Mouse (Mus musculus) cerebellum, adult 11 months (tissue): ENCODE data around the gene Dnajb3.
"Not testable (repeated sequence)": the region's sequence is repeated elsewhere in the genome, so short reads cannot be mapped to it uniquely, and the experiment has no call there.

Source experiments
- DNase-seq: peaks from one replicate; pipeline ENCODE4 v3.0.0; 2022

The Dnajb3 gene

GRCm38 (mm10) chr1:88230981-88231802 is 25.6 kb upstream of the Dnajb3 start:
- DNase-seq = no peak

- DNase-seq = no peak
Measured at GRCm38 (mm10) chr1:88230421-88230820, 24.8 kb upstream of the Dnajb3 start.

GRCm38 (mm10) chr1:88229986-88230385 is 24.4 kb upstream of the Dnajb3 start:
- DNase-seq = no peak

GRCm38 (mm10) chr1:88229566-88229965 is 24.0 kb upstream of the Dnajb3 start:
- no peak for DNase-seq

- DNase-seq = no peak
Measured at GRCm38 (mm10) chr1:88228121-88228520, 22.5 kb upstream of the Dnajb3 start.

GRCm38 (mm10) chr1:88227482-88227881 is 21.9 kb upstream of the Dnajb3 start:
- DNase-seq = no peak

GRCm38 (mm10) chr1:88226670-88227379 is 21.2 kb upstream of the Dnajb3 start, which contains the start of gene Mroh2a:
Gene Mroh2a (plus strand): TSS chr1:88226986.
- DNase-seq = no peak

GRCm38 (mm10) chr1:88225741-88226140 is 20.2 kb upstream of the Dnajb3 start:
- no peak for DNase-seq

GRCm38 (mm10) chr1:88225301-88225700 is 19.7 kb upstream of the Dnajb3 start:
- DNase-seq = not testable (repeated sequence)

GRCm38 (mm10) chr1:88224029-88224776 is 18.6 kb upstream of the Dnajb3 start:
- DNase-seq = no peak

- DNase-seq = no peak
Measured at GRCm38 (mm10) chr1:88223591-88223990, 18.0 kb upstream of the Dnajb3 start.

- DNase-seq = not testable (repeated sequence)
Measured at GRCm38 (mm10) chr1:88223011-88223515, 17.5 kb upstream of the Dnajb3 start.

GRCm38 (mm10) chr1:88222216-88222615 is 16.6 kb upstream of the Dnajb3 start:
- no peak for DNase-seq

GRCm38 (mm10) chr1:88220336-88220735 is 14.8 kb upstream of the Dnajb3 start:
- no peak for DNase-seq

GRCm38 (mm10) chr1:88219054-88219453 is 13.5 kb upstream of the Dnajb3 start:
- no peak for DNase-seq

GRCm38 (mm10) chr1:88218591-88218990 is 13.0 kb upstream of the Dnajb3 start:
- no peak for DNase-seq

GRCm38 (mm10) chr1:88218051-88218450 is 12.5 kb upstream of the Dnajb3 start:
- no peak for DNase-seq

- no peak for DNase-seq
Measured at GRCm38 (mm10) chr1:88217576-88217975, 12.0 kb upstream of the Dnajb3 start.

GRCm38 (mm10) chr1:88217144-88217543 is 11.6 kb upstream of the Dnajb3 start:
- DNase-seq = no peak

- no peak for DNase-seq
Measured at GRCm38 (mm10) chr1:88216551-88216950, 11.0 kb upstream of the Dnajb3 start.

- DNase-seq = no peak
Measured at GRCm38 (mm10) chr1:88215466-88216380, 10.1 kb upstream of the Dnajb3 start.

GRCm38 (mm10) chr1:88214462-88214952 is 8.9 kb upstream of the Dnajb3 start:
- no peak for DNase-seq
